Mouse (Mus musculus): ENCODE data around the gene Chpt1. TPM values are rescaled to one million over a fixed set of nuclear protein-coding genes. Genes with fewer than 3 reads are reported as not detected.
"Not testable (repeated sequence)": the region's sequence is repeated elsewhere in the genome, so short reads cannot be mapped to it uniquely, and the experiment has no call there.

Gene Chpt1
- polyA plus RNA-seq, 1 experiment from 2014 or later: 2.6 TPM

- Histone ChIP-seq H3K4me3 (ENCODE audit: low read depth, low read length) (no peak overlapping the region), H3K4me1 (ENCODE audit: control insufficient read depth, low read depth, low read length) (peaks cover 7% of the 10 kb centered on the region), H3K36me3 (ENCODE audit: control insufficient read depth, insufficient read depth) (no peaks in the 10 kb centered on the region), H3K9me3 (replicated peaks; ENCODE audit: control insufficient read depth, low read length) (no peaks in the 10 kb centered on the region), H3K27ac (ENCODE audit: low read length) (no peak overlapping the region), H3K9ac (ENCODE audit: low read depth, low read length) (no peak overlapping the region), H3K4me2 (ENCODE audit: low read depth, low read length) (no peak overlapping the region), H3K27me3 (ENCODE audit: control insufficient read depth, insufficient read depth, low read depth, low read length) (no peaks in the 10 kb centered on the region)
- ATAC-seq (ENCODE audit: low read depth): no peak
- WGBS (ENCODE audit: insufficient replicate concordance): 70% methylated on average over 13 of the region's 13 CpGs
These were observed 1.7 kb downstream of the Chpt1 start for GRCm38 (mm10) chr10:88501886-88502765.

GRCm38 (mm10) chr10:88501370-88501769, 2.5 kb downstream of the Chpt1 start:
- no peaks in the 10 kb centered on the region for H3K36me3 ChIP-seq (ENCODE audit: control insufficient read depth, insufficient read depth)
- no peak overlapping the region for H3K4me3 ChIP-seq (ENCODE audit: low read depth, low read length)
- peaks cover 7% of the 10 kb centered on the region for H3K4me1 ChIP-seq (ENCODE audit: control insufficient read depth, low read depth, low read length)
- H3K27me3 ChIP-seq (ENCODE audit: control insufficient read depth, insufficient read depth, low read depth, low read length): no peaks in the 10 kb centered on the region
- 67% methylated on average over 10 of the region's 10 CpGs for WGBS (ENCODE audit: insufficient replicate concordance)
- H3K9me3 ChIP-seq (replicated peaks; ENCODE audit: control insufficient read depth, low read length): no peaks in the 10 kb centered on the region
- H3K4me2 ChIP-seq (ENCODE audit: low read depth, low read length): no peak overlapping the region
- H3K9ac ChIP-seq (ENCODE audit: low read depth, low read length): no peak overlapping the region
- H3K27ac ChIP-seq (ENCODE audit: low read length): no peak overlapping the region
- ATAC-seq (ENCODE audit: low read depth): no peak

- Histone ChIP-seq H3K27ac (ENCODE audit: low read length) (no peak overlapping the region), H3K4me2 (ENCODE audit: low read depth, low read length) (no peak overlapping the region), H3K9ac (ENCODE audit: low read depth, low read length) (no peak overlapping the region), H3K27me3 (ENCODE audit: control insufficient read depth, insufficient read depth, low read depth, low read length) (no peaks in the 10 kb centered on the region), H3K9me3 (replicated peaks; ENCODE audit: control insufficient read depth, low read length) (no peaks in the 10 kb centered on the region), H3K4me1 (ENCODE audit: control insufficient read depth, low read depth, low read length) (peaks cover 7% of the 10 kb centered on the region), H3K36me3 (ENCODE audit: control insufficient read depth, insufficient read depth) (no peaks in the 10 kb centered on the region), H3K4me3 (ENCODE audit: low read depth, low read length) (no peak overlapping the region)
- 56% methylated on average over 5 of the region's 5 CpGs for WGBS (ENCODE audit: insufficient replicate concordance)
- ATAC-seq (ENCODE audit: low read depth): no peak
These were observed 3.9 kb downstream of the Chpt1 start for GRCm38 (mm10) chr10:88499993-88500392.

- H3K4me2 ChIP-seq (ENCODE audit: low read depth, low read length): no peak overlapping the region
- H3K4me1 ChIP-seq (ENCODE audit: control insufficient read depth, low read depth, low read length): no peaks in the 10 kb centered on the region
- H3K4me3 ChIP-seq (ENCODE audit: low read depth, low read length): no peak overlapping the region
- WGBS (ENCODE audit: insufficient replicate concordance): 66% methylated on average over 11 of the region's 11 CpGs
- no peak overlapping the region for H3K27ac ChIP-seq (ENCODE audit: low read length)
- H3K9me3 ChIP-seq (replicated peaks; ENCODE audit: control insufficient read depth, low read length): no peaks in the 10 kb centered on the region
- ATAC-seq (ENCODE audit: low read depth): no peak
- no peaks in the 10 kb centered on the region for H3K27me3 ChIP-seq (ENCODE audit: control insufficient read depth, insufficient read depth, low read depth, low read length)
- H3K36me3 ChIP-seq (ENCODE audit: control insufficient read depth, insufficient read depth): no peaks in the 10 kb centered on the region
- no peak overlapping the region for H3K9ac ChIP-seq (ENCODE audit: low read depth, low read length)
These were observed 6.9 kb downstream of the Chpt1 start for GRCm38 (mm10) chr10:88496864-88497564.

- Histone ChIP-seq H3K9ac (ENCODE audit: low read depth, low read length) (no peak overlapping the region), H3K4me2 (ENCODE audit: low read depth, low read length) (no peak overlapping the region), H3K4me1 (ENCODE audit: control insufficient read depth, low read depth, low read length) (no peaks in the 10 kb centered on the region), H3K27me3 (ENCODE audit: control insufficient read depth, insufficient read depth, low read depth, low read length) (no peaks in the 10 kb centered on the region), H3K9me3 (replicated peaks; ENCODE audit: control insufficient read depth, low read length) (no peaks in the 10 kb centered on the region), H3K36me3 (ENCODE audit: control insufficient read depth, insufficient read depth) (no peaks in the 10 kb centered on the region), H3K27ac (ENCODE audit: low read length) (no peak overlapping the region), H3K4me3 (ENCODE audit: low read depth, low read length) (no peak overlapping the region)
- 42% methylated on average over 4 of the region's 4 CpGs for WGBS (ENCODE audit: insufficient replicate concordance)
- no peak for ATAC-seq (ENCODE audit: low read depth)
These were observed 8.8 kb downstream of the Chpt1 start for GRCm38 (mm10) chr10:88494959-88495587.

- no peak for ATAC-seq (ENCODE audit: low read depth)
- Histone ChIP-seq H3K4me1 (ENCODE audit: control insufficient read depth, low read depth, low read length) (no peaks in the 10 kb centered on the region), H3K4me3 (ENCODE audit: low read depth, low read length) (no peak overlapping the region), H3K27me3 (ENCODE audit: control insufficient read depth, insufficient read depth, low read depth, low read length) (no peaks in the 10 kb centered on the region), H3K36me3 (ENCODE audit: control insufficient read depth, insufficient read depth) (no peaks in the 10 kb centered on the region), H3K4me2 (ENCODE audit: low read depth, low read length) (no peak overlapping the region), H3K9ac (ENCODE audit: low read depth, low read length) (no peak overlapping the region), H3K27ac (ENCODE audit: low read length) (no peak overlapping the region), H3K9me3 (replicated peaks; ENCODE audit: control insufficient read depth, low read length) (no peaks in the 10 kb centered on the region)
- WGBS (ENCODE audit: insufficient replicate concordance): 58% methylated on average over 8 of the region's 8 CpGs
These were observed 11.2 kb downstream of the Chpt1 start for GRCm38 (mm10) chr10:88492658-88493057.

- no peaks in the 10 kb centered on the region for H3K27me3 ChIP-seq (ENCODE audit: control insufficient read depth, insufficient read depth, low read depth, low read length)
- no peak for ATAC-seq (ENCODE audit: low read depth)
- no peak overlapping the region for H3K4me3 ChIP-seq (ENCODE audit: low read depth, low read length)
- 38% methylated on average over 7 of the region's 7 CpGs for WGBS (ENCODE audit: insufficient replicate concordance)
- H3K9me3 ChIP-seq (replicated peaks; ENCODE audit: control insufficient read depth, low read length): no peaks in the 10 kb centered on the region
- no peaks in the 10 kb centered on the region for H3K36me3 ChIP-seq (ENCODE audit: control insufficient read depth, insufficient read depth)
- no peak overlapping the region for H3K4me2 ChIP-seq (ENCODE audit: low read depth, low read length)
- H3K4me1 ChIP-seq (ENCODE audit: control insufficient read depth, low read depth, low read length): no peaks in the 10 kb centered on the region
- no peak overlapping the region for H3K27ac ChIP-seq (ENCODE audit: low read length)
- H3K9ac ChIP-seq (ENCODE audit: low read depth, low read length): no peak overlapping the region
These were observed 12.2 kb downstream of the Chpt1 start for GRCm38 (mm10) chr10:88491632-88492031.

GRCm38 (mm10) chr10:88488629-88489028, 15.2 kb downstream of the Chpt1 start:
- no peaks in the 10 kb centered on the region for H3K27me3 ChIP-seq (ENCODE audit: control insufficient read depth, insufficient read depth, low read depth, low read length)
- no peak for ATAC-seq (ENCODE audit: low read depth)
- no peak overlapping the region for H3K4me3 ChIP-seq (ENCODE audit: low read depth, low read length)
- H3K27ac ChIP-seq (ENCODE audit: low read length): no peak overlapping the region
- no peaks in the 10 kb centered on the region for H3K4me1 ChIP-seq (ENCODE audit: control insufficient read depth, low read depth, low read length)
- no peak overlapping the region for H3K4me2 ChIP-seq (ENCODE audit: low read depth, low read length)
- 74% methylated on average over 5 of the region's 5 CpGs for WGBS (ENCODE audit: insufficient replicate concordance)
- no peak overlapping the region for H3K9ac ChIP-seq (ENCODE audit: low read depth, low read length)
- no peaks in the 10 kb centered on the region for H3K36me3 ChIP-seq (ENCODE audit: control insufficient read depth, insufficient read depth)
- no peaks in the 10 kb centered on the region for H3K9me3 ChIP-seq (replicated peaks; ENCODE audit: control insufficient read depth, low read length)

- H3K9ac ChIP-seq (ENCODE audit: low read depth, low read length); H3K4me2 ChIP-seq (ENCODE audit: low read depth, low read length); H3K27me3 ChIP-seq (ENCODE audit: control insufficient read depth, insufficient read depth, low read depth, low read length); H3K36me3 ChIP-seq (ENCODE audit: control insufficient read depth, insufficient read depth); H3K9me3 ChIP-seq (replicated peaks; ENCODE audit: control insufficient read depth, low read length); H3K4me3 ChIP-seq (ENCODE audit: low read depth, low read length); ATAC-seq (ENCODE audit: low read depth); H3K4me1 ChIP-seq (ENCODE audit: control insufficient read depth, low read depth, low read length); H3K27ac ChIP-seq (ENCODE audit: low read length): not testable (repeated sequence)
- 76% methylated on average over 10 of the region's 10 CpGs for WGBS (ENCODE audit: insufficient replicate concordance)
These were observed 21.0 kb downstream of the Chpt1 start for GRCm38 (mm10) chr10:88482866-88483265.

All from liver, embryonic 16.5 days (tissue).